Mouse (Mus musculus) ES-E14 (cell line): Measurements from ENCODE around the gene Slc12a3. TPM values are rescaled to one million over a fixed set of nuclear protein-coding genes. Genes with fewer than 3 reads are reported as not detected.

ENCODE experiments used
- DNase-seq: peaks from one replicate; pipeline ENCODE4 v3.0.0-alpha.2; 2013; ENCODE audit warnings: low read depth, low spot score
- H3K27ac ChIP-seq: 2 replicates; pipeline ENCODE4 v1.5.1; 2012; ENCODE audit warnings: low read depth, mild to moderate bottlenecking, low read length, moderate library complexity, mixed read lengths; ENCODE audit not compliant: poor library complexity, insufficient read depth, severe bottlenecking
- H3K36me3 ChIP-seq: 2 replicates; pipeline ENCODE4 v1.6.1; 2012; ENCODE audit warnings: mild to moderate bottlenecking, low read length, moderate library complexity, mixed read lengths; ENCODE audit not compliant: control insufficient read depth, poor library complexity, insufficient read depth, severe bottlenecking
- H3K4me1 ChIP-seq, 2 experiments: fragments of 150-350 bp in 1 of 2; sonication (generic) in 1 of 2; 2 replicates each; pipeline ENCODE4 v1.6.1; 2012; ENCODE audit warnings: low read length in 2 of 2, mild to moderate bottlenecking in 1 of 2, mixed read lengths in 1 of 2; ENCODE audit not compliant: control insufficient read depth in 2 of 2, insufficient read depth in 2 of 2, poor library complexity in 1 of 2
- H3K4me3 ChIP-seq, 2 experiments: fragments of 150-350 bp in 1 of 2; sonication (generic) in 1 of 2; 2 replicates each; pipeline ENCODE4 v1.5.1; 2012; ENCODE audit warnings: low read length in 2 of 2, low read depth in 1 of 2, mild to moderate bottlenecking in 1 of 2, mixed read lengths in 1 of 2; ENCODE audit not compliant: insufficient read depth in 1 of 2, poor library complexity in 1 of 2, severe bottlenecking in 1 of 2
- H3K9ac ChIP-seq: 2 replicates; pipeline ENCODE4 v1.6.1; 2012; ENCODE audit warnings: low read depth, mild to moderate bottlenecking, low read length, mixed read lengths; ENCODE audit not compliant: poor library complexity, insufficient read depth, severe bottlenecking
- H3K9me3 ChIP-seq: fragments of 150-350 bp; sonication (generic); 2 replicates; pipeline ENCODE4 v1.6.1; 2012; ENCODE audit warnings: low read depth, mild to moderate bottlenecking, low read length; ENCODE audit not compliant: control insufficient read depth, insufficient read depth
- CHD2 ChIP-seq: IDR thresholded peaks from 2 replicates; pipeline ENCODE4 v1.6.1; 2014; ENCODE audit warnings: mild to moderate bottlenecking, low read depth, low read length, inconsistent platforms
- HCFC1 ChIP-seq: IDR thresholded peaks from 2 replicates; pipeline ENCODE4 v1.6.1; 2012; ENCODE audit warnings: low read length, inconsistent platforms, borderline replicate concordance; ENCODE audit not compliant: insufficient read depth
- MAFK ChIP-seq: IDR thresholded peaks from 2 replicates; pipeline ENCODE4 v1.6.1; 2014; ENCODE audit warnings: mild to moderate bottlenecking, low read depth, low read length, inconsistent platforms; ENCODE audit not compliant: insufficient read depth
- ZC3H11A ChIP-seq: IDR thresholded peaks from 2 replicates; pipeline ENCODE4 v1.6.1; 2012; ENCODE audit warnings: low read depth, mild to moderate bottlenecking, inconsistent platforms, low read length, borderline replicate concordance
- ZNF384 ChIP-seq: IDR thresholded peaks from 2 replicates; pipeline ENCODE4 v1.6.1; 2012; ENCODE audit warnings: low read depth, low read length, inconsistent platforms
- in situ Hi-C, 2 experiments: fragments of 600-800 bp; cut with MboI; formaldehyde crosslinking; loops; one replicate each; pipeline ENCODE4 v1.15.1; 2025; ENCODE audit warnings: low sequenced_read_pairs in 2 of 2, inconsistent platforms in 1 of 2; ENCODE audit not compliant: unreplicated experiment in 2 of 2
- total RNA-seq: library from RNA; depleted of rRNA; stranded (reverse); fragments of 300-350 nt; gene quantifications from 2 replicates; pipeline ENCODE4 v1.2.3, GENCODE M21; 2012

Gene Slc12a3
- total RNA-seq, 1 experiment = 0.94 TPM

GRCm38 (mm10) chr8:94385506-94386213, 56.7 kb downstream of the Slc12a3 start:
- no peak for DNase-seq
- Histone ChIP-seq H3K27ac (no peak overlapping the region; the same call in 1 of the 2 replicates), H3K9me3 (no peaks in the 10 kb centered on the region), H3K9ac (peak overlapping the region; percentile 94), H3K36me3 (peaks cover 7% of the 10 kb centered on the region; the same call in 1 of the 2 replicates), H3K4me3 (peak overlapping the region; percentile 72 to 91), H3K4me1 (peaks cover 0 to 9% of the 10 kb centered on the region in 2 experiments; a peak in 1 of 4 replicates)
- TF ChIP-seq CHD2 = no peak
- no peak for TF ChIP-seq ZC3H11A
- no peak for TF ChIP-seq MAFK
- no peak for TF ChIP-seq ZNF384
- TF ChIP-seq HCFC1 = no peak
- in situ Hi-C loops = no loop called here

GRCm38 (mm10) chr8:94386214-94387026, 57.4 kb downstream of the Slc12a3 start, which contains the start of gene Herpud1:
Gene Herpud1, plus strand, starts transcription at chr8:94386438.
- DNase-seq = peak; percentile 91
- peaks cover 15% of the 10 kb centered on the region; the same call in 1 of the 2 replicates for H3K36me3 ChIP-seq
- peaks cover 0 to 9% of the 10 kb centered on the region in 2 experiments; a peak in 1 of 4 replicates for H3K4me1 ChIP-seq
- H3K4me3 ChIP-seq = peak within 1 kb of the TSS; percentile 81 to 91
- peak within 1 kb of the TSS; percentile 4; the same call in 1 of the 2 replicates for H3K27ac ChIP-seq
- H3K9me3 ChIP-seq = no peaks in the 10 kb centered on the region
- peak; percentile 67; the same call in 1 of the 2 replicates for TF ChIP-seq CHD2
- no peak for TF ChIP-seq ZNF384
- peak within 1 kb of the TSS; percentile 94 for H3K9ac ChIP-seq
- in situ Hi-C loops = no loop called here

- TF ChIP-seq CHD2 (no peak), ZC3H11A (no peak), MAFK (no peak), HCFC1 (no peak), ZNF384 (no peak)
- peaks cover 20% of the 10 kb centered on the region; the same call in 1 of the 2 replicates for H3K36me3 ChIP-seq
- peaks cover 0 to 9% of the 10 kb centered on the region in 2 experiments; a peak in 1 of 4 replicates for H3K4me1 ChIP-seq
- peak overlapping the region; percentile 87 for H3K9ac ChIP-seq
- peak overlapping the region; percentile 81 to 91 for H3K4me3 ChIP-seq
- peak; percentile 47 for DNase-seq
- in situ Hi-C loops = no loop called here
- H3K9me3 ChIP-seq = no peaks in the 10 kb centered on the region
- no peak overlapping the region for H3K27ac ChIP-seq
Observed at GRCm38 (mm10) chr8:94387027-94387684, 58.2 kb downstream of the Slc12a3 start.

GRCm38 (mm10) chr8:94387785-94388184, 58.8 kb downstream of the Slc12a3 start:
- H3K9me3 ChIP-seq = no peaks in the 10 kb centered on the region
- H3K4me3 ChIP-seq = peak overlapping the region; percentile 81 to 91
- H3K4me1 ChIP-seq = peaks cover 0 to 9% of the 10 kb centered on the region in 2 experiments; a peak in 1 of 4 replicates
- DNase-seq = no peak
- H3K36me3 ChIP-seq = peaks cover 25% of the 10 kb centered on the region
- TF ChIP-seq HCFC1 = no peak
- TF ChIP-seq ZNF384 = no peak
- no peak for TF ChIP-seq ZC3H11A
- TF ChIP-seq CHD2 = no peak
- TF ChIP-seq MAFK = no peak
- peak overlapping the region; percentile 44; the same call in 1 of the 2 replicates for H3K9ac ChIP-seq
- H3K27ac ChIP-seq = no peak overlapping the region
- in situ Hi-C loops = no loop called here
